Mouse (Mus musculus) intestine, embryonic 15.5 days (tissue): ENCODE measurements around the gene Slc24a3. TPM values are rescaled to one million over a fixed set of nuclear protein-coding genes. Genes with fewer than 3 reads are reported as not detected.

ENCODE experiments used
- ATAC-seq: fragments of 200-750 bp; cut with Nextera tagmentation; 2 replicates; pipeline ENCODE4 v1.8.0; 2017; ENCODE audit warnings: moderate TSS enrichment, moderate library complexity
- H3K27ac ChIP-seq: fragments of 300-500 bp; sonication (generic); 2 replicates; pipeline ENCODE4 v1.5.1; 2015; ENCODE audit warnings: mild to moderate bottlenecking, inconsistent platforms
- H3K27me3 ChIP-seq: fragments of 300-500 bp; sonication (generic); replicated peaks from 2 replicates; pipeline ENCODE4 v1.6.1; 2015; ENCODE audit warnings: inconsistent platforms
- H3K36me3 ChIP-seq: fragments of 300-500 bp; sonication (generic); 2 replicates; pipeline ENCODE4 v1.6.1; 2015; ENCODE audit warnings: inconsistent platforms
- H3K4me1 ChIP-seq: fragments of 300-500 bp; sonication (generic); replicated peaks from 2 replicates; pipeline ENCODE4 v1.6.1; 2015; ENCODE audit warnings: inconsistent platforms
- H3K4me2 ChIP-seq: fragments of 300-500 bp; sonication (generic); replicated peaks from 2 replicates; pipeline ENCODE4 v1.6.1; 2015; ENCODE audit warnings: mild to moderate bottlenecking, inconsistent platforms
- H3K4me3 ChIP-seq: fragments of 300-500 bp; sonication (generic); replicated peaks from 2 replicates; pipeline ENCODE4 v1.5.1; 2015; ENCODE audit warnings: inconsistent platforms
- H3K9ac ChIP-seq: fragments of 300-500 bp; sonication (generic); 2 replicates; pipeline ENCODE4 v1.6.1; 2015; ENCODE audit warnings: inconsistent platforms
- H3K9me3 ChIP-seq: fragments of 300-500 bp; sonication (generic); 2 replicates; pipeline ENCODE4 v1.6.1; 2016; ENCODE audit warnings: inconsistent platforms
- WGBS: fragments of 180-500 bp; shearing (Covaris S2); methylation state at CpG from one replicate; pipeline ENCODE4 v1.1.7; 2015; 5-methylcytosine and 5-hydroxymethylcytosine counted together
- polyA plus RNA-seq: library from polyadenylated mRNA; unstranded; fragments of >200 nt; fragmentation: Nextera tagmentation; extraction: Ambion mirVana; gene quantifications from 2 replicates; pipeline ENCODE4 v1.2.1, GENCODE M21; 2015

The Slc24a3 gene
- polyA plus RNA-seq, 1 experiment from 2014 or later = 6.9 TPM

DNA sequence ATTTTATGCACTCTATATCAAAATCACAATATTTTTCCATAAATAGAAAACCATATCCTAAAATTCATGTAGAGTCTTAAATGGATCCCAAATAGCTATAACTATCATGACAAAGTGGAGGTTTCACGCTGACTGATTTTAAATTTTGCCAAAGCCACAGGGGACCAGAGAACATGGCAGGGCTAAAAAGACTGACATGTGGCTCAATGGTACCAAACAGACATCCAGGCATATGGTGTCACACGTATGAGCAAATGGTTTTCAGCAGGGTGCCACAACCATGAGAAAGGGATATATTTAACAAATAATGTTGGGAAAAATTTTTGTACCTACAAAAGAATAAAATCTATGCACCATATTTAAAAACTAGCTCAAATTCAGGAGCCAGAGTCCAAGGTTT lies 173.3 kb downstream of the Slc24a3 start:
- H3K9ac ChIP-seq = no peak overlapping the region
- no peaks in the 10 kb centered on the region for H3K36me3 ChIP-seq
- H3K9me3 ChIP-seq = no peaks in the 10 kb centered on the region
- WGBS = 89% methylated on average over 2 of the region's 2 CpGs
- no peak overlapping the region for H3K27ac ChIP-seq
- no peaks in the 10 kb centered on the region for H3K27me3 ChIP-seq
- H3K4me2 ChIP-seq = no peak overlapping the region
- H3K4me1 ChIP-seq = no peaks in the 10 kb centered on the region
- ATAC-seq = no peak
- H3K4me3 ChIP-seq = no peak overlapping the region

DNA sequence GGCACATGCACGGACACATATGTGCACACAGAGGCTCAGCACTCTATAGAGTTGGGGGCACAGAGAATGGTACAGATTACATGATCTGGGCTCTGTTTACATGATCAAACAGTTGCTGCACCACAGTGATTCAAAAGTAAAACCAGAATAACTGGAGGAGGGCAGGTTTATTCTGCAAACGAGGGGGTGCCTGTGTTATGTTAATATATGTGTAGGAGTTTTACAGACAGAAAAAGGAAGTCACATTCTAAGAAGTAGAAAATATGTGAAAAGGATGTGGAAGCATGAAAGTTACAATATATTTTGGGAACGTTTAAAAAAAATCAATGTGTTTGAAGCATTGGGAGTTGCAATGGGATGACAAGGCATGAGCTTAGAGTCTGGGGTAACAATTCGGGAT lies 175.4 kb downstream of the Slc24a3 start:
- WGBS = 66% methylated on average over 4 of the region's 4 CpGs
- no peak overlapping the region for H3K4me3 ChIP-seq
- no peak overlapping the region for H3K9ac ChIP-seq
- no peak for ATAC-seq
- no peaks in the 10 kb centered on the region for H3K9me3 ChIP-seq
- no peak overlapping the region for H3K4me2 ChIP-seq
- H3K27ac ChIP-seq = no peak overlapping the region
- no peaks in the 10 kb centered on the region for H3K36me3 ChIP-seq
- no peaks in the 10 kb centered on the region for H3K27me3 ChIP-seq
- H3K4me1 ChIP-seq = no peaks in the 10 kb centered on the region

DNA sequence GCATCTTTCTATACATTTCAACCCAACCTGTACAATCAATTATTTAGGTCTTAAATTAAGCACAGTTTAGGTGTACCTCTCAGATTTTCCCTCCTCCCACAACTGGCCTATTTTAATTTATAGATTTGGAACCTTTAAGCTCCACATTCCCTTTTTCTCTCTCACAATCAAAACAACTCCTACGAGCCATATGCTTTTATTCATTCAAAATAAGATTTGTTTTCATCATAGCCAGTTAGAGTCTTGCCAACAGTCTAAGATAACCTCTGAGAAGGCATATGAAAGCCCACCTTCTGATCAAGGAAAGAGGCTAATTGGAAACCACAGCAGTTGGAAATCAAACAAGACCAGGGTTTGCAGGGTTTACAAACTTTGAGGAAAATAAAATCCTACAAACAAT lies 177.0 kb downstream of the Slc24a3 start:
- WGBS = 68% methylated on average over 1 of the region's 1 CpGs
- no peaks in the 10 kb centered on the region for H3K27me3 ChIP-seq
- H3K36me3 ChIP-seq = no peaks in the 10 kb centered on the region
- no peak overlapping the region for H3K9ac ChIP-seq
- H3K4me3 ChIP-seq = no peak overlapping the region
- no peak for ATAC-seq
- H3K27ac ChIP-seq = no peak overlapping the region
- H3K4me2 ChIP-seq = no peak overlapping the region
- H3K9me3 ChIP-seq = no peaks in the 10 kb centered on the region
- H3K4me1 ChIP-seq = no peaks in the 10 kb centered on the region

DNA sequence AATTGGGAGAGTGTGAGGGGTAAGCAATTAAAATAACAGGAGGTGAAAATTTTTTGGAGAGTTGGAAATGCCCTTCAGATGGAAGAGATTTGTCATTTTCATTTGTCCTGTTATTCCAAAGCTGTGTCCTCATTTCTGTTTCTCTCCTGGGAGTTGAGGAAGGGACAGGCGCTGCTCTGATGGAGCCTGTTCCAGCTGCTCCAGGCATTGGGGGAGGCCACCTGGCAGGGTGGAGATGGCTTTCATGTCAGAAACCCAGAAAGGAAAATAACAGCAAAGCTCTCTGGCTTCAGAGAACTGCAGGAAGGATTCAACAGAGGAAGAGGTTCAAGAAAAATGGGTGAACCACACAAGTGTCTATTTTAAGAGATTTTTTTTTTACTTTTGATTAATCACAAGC lies 186.2 kb downstream of the Slc24a3 start:
- H3K4me2 ChIP-seq = no peak overlapping the region
- no peak overlapping the region for H3K9ac ChIP-seq
- no peaks in the 10 kb centered on the region for H3K27me3 ChIP-seq
- H3K4me1 ChIP-seq = no peaks in the 10 kb centered on the region
- no peak for ATAC-seq
- 85% methylated on average over 1 of the region's 1 CpGs for WGBS
- H3K4me3 ChIP-seq = no peak overlapping the region
- no peak overlapping the region for H3K27ac ChIP-seq
- H3K36me3 ChIP-seq = no peaks in the 10 kb centered on the region
- H3K9me3 ChIP-seq = no peaks in the 10 kb centered on the region

DNA sequence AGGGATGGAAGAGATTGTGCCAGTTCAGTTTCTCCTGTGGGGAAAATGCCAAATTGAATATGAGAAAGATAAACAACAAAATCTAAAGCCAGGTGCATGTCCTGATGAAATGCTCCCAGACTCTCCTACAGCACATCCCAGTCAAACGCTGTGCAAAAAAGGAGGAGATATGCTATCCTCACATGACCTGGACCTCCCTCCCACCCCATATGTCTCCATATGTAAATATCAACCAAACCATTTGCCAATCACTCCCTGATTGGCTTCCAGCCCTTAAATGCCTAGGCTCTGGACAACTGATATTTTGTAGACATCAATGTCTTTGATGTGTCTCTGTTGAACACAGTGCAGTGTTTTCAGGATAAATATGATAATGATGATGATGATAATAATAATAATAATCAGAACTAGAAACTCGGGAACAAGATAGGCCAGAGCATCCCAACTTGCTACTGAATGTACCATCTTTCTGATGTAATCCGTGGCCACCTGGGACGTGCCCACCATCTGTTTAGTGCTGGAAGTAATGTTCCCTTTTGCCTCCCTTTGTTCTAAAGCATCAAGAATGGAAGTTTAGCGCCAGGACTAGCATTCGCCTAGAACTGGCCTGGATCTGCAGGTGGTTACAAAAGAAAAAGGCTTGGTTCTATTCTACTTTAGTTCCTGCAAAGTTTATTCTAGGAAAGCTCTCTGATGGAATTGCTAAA lies 190.8 kb downstream of the Slc24a3 start:
- H3K9ac ChIP-seq = no peak overlapping the region
- WGBS = 85% methylated on average over 6 of the region's 6 CpGs
- H3K27me3 ChIP-seq = no peaks in the 10 kb centered on the region
- no peaks in the 10 kb centered on the region for H3K9me3 ChIP-seq
- H3K4me1 ChIP-seq = no peaks in the 10 kb centered on the region
- no peak overlapping the region for H3K4me3 ChIP-seq
- H3K36me3 ChIP-seq = no peaks in the 10 kb centered on the region
- no peak for ATAC-seq
- H3K4me2 ChIP-seq = no peak overlapping the region
- H3K27ac ChIP-seq = no peak overlapping the region

DNA sequence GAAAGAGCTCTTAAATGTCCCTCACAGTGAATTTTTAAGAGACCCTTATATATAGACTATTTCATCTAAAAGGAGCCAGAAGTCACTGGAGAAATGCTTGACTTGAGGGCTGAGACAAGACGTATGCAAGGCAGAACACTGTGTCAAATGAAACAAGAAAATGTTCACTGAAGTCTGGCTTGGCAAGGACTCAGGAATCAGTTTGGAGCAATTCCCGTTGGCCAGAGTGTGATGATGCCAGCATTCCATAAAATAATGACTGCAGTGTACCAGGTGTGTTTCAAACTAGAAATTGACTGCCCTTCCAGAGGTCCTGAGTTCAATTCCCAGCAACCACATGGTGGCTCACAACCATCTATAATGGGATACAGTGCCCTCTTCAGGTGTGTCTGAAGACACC lies 196.1 kb downstream of the Slc24a3 start:
- Histone ChIP-seq H3K4me2 (no peak overlapping the region), H3K4me1 (no peaks in the 10 kb centered on the region), H3K27ac (no peak overlapping the region), H3K36me3 (no peaks in the 10 kb centered on the region), H3K27me3 (no peaks in the 10 kb centered on the region), H3K9me3 (no peaks in the 10 kb centered on the region), H3K9ac (no peak overlapping the region), H3K4me3 (no peak overlapping the region)
- WGBS = 59% methylated on average over 2 of the region's 2 CpGs
- no peak for ATAC-seq

DNA sequence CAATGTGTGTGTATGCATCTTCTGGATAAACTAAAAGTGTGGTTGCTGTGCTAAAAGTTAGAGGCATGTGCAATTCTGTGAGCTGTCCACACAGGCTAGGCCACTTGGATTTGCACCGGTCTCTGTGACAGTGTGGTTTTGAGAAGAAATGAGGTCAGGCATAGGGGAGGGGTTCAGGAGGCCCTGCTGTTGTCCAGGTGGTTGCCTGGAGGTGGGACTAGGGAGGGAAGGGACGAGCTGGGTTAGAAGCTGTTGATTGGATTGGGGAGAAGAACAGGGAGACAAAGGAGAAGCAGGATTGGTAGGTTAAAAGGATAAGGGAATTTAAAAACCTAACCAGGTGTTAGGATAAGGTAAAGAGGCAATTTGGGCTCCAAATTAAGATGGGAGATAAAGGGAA lies 201.1 kb downstream of the Slc24a3 start:
- WGBS = 63% methylated on average over 2 of the region's 2 CpGs
- no peak overlapping the region for H3K4me2 ChIP-seq
- no peak for ATAC-seq
- H3K4me1 ChIP-seq = no peaks in the 10 kb centered on the region
- no peaks in the 10 kb centered on the region for H3K27me3 ChIP-seq
- no peak overlapping the region for H3K9ac ChIP-seq
- H3K36me3 ChIP-seq = no peaks in the 10 kb centered on the region
- no peak overlapping the region for H3K4me3 ChIP-seq
- no peak overlapping the region for H3K27ac ChIP-seq
- H3K9me3 ChIP-seq = no peaks in the 10 kb centered on the region

DNA sequence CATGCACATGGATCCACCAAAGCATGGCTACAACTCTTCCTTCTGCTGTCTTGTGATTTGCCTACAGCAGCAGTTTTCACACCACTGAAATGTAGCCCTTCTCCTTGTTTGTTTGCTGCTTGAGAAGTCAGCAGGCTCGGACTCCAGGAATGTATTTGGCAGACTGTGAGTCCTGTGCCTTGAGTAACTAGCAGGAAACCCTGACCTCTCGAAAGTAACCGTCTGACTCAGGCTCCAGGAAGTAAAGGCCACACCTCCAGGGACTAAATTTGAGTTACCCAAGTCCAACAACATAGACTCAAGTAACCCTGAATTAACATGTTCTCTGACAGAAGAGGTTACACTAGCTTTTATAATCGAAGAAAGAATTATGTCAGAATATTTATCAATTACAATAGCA lies 203.2 kb downstream of the Slc24a3 start:
- Histone ChIP-seq H3K4me3 (no peak overlapping the region), H3K9ac (no peak overlapping the region), H3K27ac (no peak overlapping the region), H3K27me3 (no peaks in the 10 kb centered on the region), H3K4me1 (no peaks in the 10 kb centered on the region), H3K4me2 (no peak overlapping the region), H3K36me3 (no peaks in the 10 kb centered on the region), H3K9me3 (no peaks in the 10 kb centered on the region)
- no peak for ATAC-seq
- 62% methylated on average over 4 of the region's 4 CpGs for WGBS

DNA sequence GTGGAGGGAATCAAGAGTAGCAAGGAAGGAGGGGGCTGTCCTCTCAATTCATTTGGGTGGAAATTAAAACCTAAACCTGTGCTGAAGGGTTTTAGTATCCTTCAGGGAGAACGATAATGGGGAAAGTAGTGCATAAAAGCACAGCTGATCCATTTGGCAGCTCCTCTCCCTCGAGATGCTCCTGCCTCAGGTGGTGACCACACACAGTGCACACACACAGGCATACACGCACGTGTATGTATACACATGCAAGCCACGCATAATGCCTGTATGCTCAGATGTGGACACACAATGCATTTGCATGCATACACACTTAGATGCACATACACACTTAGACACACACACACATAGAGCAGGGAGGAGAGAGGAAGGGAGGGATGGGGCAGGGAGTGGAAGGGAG lies 206.2 kb downstream of the Slc24a3 start:
- H3K27me3 ChIP-seq = no peaks in the 10 kb centered on the region
- no peak overlapping the region for H3K9ac ChIP-seq
- no peaks in the 10 kb centered on the region for H3K36me3 ChIP-seq
- H3K4me3 ChIP-seq = no peak overlapping the region
- H3K9me3 ChIP-seq = no peaks in the 10 kb centered on the region
- H3K4me2 ChIP-seq = no peak overlapping the region
- ATAC-seq = no peak
- H3K4me1 ChIP-seq = no peaks in the 10 kb centered on the region
- WGBS = 79% methylated on average over 5 of the region's 5 CpGs
- H3K27ac ChIP-seq = no peak overlapping the region

DNA sequence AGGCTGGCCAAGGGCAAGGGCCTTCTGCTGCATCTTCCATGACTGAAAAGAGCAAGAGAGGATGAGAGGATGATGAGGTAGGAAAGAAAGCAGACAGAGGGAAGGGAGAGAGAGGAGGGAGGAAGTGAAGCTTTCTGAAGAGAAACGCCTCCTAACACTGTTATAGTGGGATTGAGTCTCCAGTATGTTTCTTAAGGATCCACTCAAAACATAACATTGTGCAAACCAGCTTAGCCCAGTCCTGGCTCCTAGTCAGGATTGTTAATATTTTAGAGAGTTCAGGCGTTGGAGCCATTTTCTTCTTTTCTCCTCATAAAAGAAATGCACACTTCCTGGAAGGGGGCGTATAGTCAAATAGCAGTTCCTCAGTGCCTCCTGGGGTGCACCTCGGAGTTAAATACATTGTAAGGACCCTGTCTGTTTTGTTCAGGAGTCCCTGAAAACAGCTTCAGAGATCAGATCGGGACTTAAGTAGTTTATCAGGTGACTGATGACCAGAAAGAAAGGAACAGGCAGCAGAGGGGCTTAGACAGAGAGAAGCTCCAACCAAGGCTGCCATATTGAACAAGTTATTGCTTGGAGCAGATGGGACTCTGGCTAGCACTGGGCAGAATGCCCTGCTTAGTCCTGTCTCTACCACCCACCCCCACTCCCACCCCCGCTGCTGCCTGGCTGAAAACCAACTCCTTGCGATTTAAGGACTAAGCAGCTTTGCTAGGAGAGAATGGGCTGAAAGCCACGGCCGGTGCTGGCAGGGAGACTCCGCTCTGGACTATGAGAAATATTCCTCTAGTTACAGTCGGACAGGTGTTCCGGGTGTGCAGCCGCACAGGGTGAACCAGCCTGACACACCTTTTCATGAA lies 215.6 kb downstream of the Slc24a3 start:
- WGBS = 74% methylated on average over 13 of the region's 13 CpGs
- no peaks in the 10 kb centered on the region for H3K36me3 ChIP-seq
- H3K4me2 ChIP-seq = no peak overlapping the region
- no peaks in the 10 kb centered on the region for H3K9me3 ChIP-seq
- H3K27ac ChIP-seq = no peak overlapping the region
- H3K9ac ChIP-seq = no peak overlapping the region
- H3K4me1 ChIP-seq = no peaks in the 10 kb centered on the region
- ATAC-seq = no peak
- no peaks in the 10 kb centered on the region for H3K27me3 ChIP-seq
- no peak overlapping the region for H3K4me3 ChIP-seq

DNA sequence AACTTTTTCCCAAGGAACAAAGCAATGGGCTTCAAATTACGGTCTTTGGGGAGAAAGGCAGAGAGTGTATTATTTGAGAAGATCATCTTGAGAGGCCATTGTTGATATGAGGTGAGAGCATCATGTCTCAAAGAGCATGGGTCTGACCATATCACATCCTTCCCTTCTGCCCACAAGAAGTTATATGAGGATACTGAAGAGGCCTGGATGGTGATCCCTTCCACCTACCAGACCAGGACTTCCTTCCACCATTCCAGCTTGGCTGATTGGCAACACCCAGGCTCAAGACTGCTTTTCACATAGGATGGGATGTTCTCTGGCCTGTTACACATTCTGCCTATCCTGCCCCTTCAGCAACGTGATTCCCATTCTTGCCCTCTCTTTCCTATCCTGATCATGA lies 216.7 kb downstream of the Slc24a3 start:
- Histone ChIP-seq H3K27me3 (no peaks in the 10 kb centered on the region), H3K9me3 (no peaks in the 10 kb centered on the region), H3K36me3 (no peaks in the 10 kb centered on the region), H3K4me1 (no peaks in the 10 kb centered on the region), H3K4me3 (no peak overlapping the region), H3K27ac (no peak overlapping the region), H3K4me2 (no peak overlapping the region), H3K9ac (no peak overlapping the region)
- WGBS = 90% methylated on average over 2 of the region's 2 CpGs
- no peak for ATAC-seq

DNA sequence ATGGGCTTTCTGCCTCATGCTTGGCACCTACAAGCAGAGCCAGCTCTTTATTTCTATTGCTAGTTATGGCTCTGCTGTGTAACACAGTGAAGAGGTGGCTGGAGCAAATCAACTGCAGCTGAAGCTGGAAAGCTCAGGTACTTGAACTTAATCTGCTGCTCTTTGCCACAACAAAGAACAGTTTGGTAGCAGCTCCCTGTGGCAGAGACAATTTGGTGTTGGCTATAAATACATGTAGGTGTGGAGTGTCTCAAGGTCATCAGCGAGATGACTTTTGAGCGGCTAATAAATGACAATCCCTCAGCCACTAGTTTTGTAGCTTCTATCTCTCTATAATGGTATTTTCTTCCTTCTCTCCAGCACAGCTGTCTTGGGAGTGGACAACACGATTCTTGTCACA lies 217.7 kb downstream of the Slc24a3 start:
- Histone ChIP-seq H3K4me1 (no peaks in the 10 kb centered on the region), H3K4me3 (no peak overlapping the region), H3K9ac (no peak overlapping the region), H3K36me3 (no peaks in the 10 kb centered on the region), H3K9me3 (no peaks in the 10 kb centered on the region), H3K27me3 (no peaks in the 10 kb centered on the region), H3K4me2 (no peak overlapping the region), H3K27ac (no peak overlapping the region)
- no peak for ATAC-seq
- WGBS = 80% methylated on average over 3 of the region's 3 CpGs

DNA sequence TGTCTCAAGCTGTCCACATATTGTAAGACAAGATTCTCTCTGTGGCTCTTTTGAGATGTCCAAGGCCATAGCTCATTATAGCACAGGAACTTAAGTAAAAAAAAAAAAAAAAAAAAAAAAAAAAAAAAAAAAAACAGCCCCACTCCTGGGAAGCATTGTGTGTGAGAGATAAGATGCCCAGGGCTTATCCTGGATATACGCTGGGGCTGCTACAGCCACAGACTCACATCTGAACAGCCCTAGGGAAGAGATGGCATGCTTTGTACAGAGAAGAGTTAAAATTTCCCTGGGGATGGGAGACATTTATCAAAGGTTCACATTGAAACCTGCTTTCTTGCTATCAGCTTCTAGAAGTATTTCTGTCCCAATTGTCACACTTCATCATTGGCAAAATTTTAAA lies 218.2 kb downstream of the Slc24a3 start:
- Histone ChIP-seq H3K4me2 (no peak overlapping the region), H3K4me1 (no peaks in the 10 kb centered on the region), H3K36me3 (no peaks in the 10 kb centered on the region), H3K4me3 (no peak overlapping the region), H3K9me3 (no peaks in the 10 kb centered on the region), H3K27me3 (no peaks in the 10 kb centered on the region), H3K9ac (no peak overlapping the region), H3K27ac (no peak overlapping the region)
- no peak for ATAC-seq
- WGBS = 80% methylated on average over 1 of the region's 1 CpGs
